Mouse (Mus musculus) inflammation-experienced regulatory T-cells, adult 6 months (primary cell): ENCODE measurements around the gene Dusp16. TPM values are rescaled to one million over a fixed set of nuclear protein-coding genes. Genes with fewer than 3 reads are reported as not detected.
"Not testable (repeated sequence)": the region's sequence is repeated elsewhere in the genome, so short reads cannot be mapped to it uniquely, and the experiment has no call there.

Experiments used
- ATAC-seq: one replicate; pipeline ENCODE4 v1.8.0; 2017
- polyA plus RNA-seq, 3 experiments: library from polyadenylated mRNA; unstranded; fragments of 100-300 nt; shearing (Covaris generic); gene quantifications; one replicate each; pipeline ENCODE4 v1.2.1; 2017

Dusp16 gene
- polyA plus RNA-seq, 3 experiments from 2014 or later = 2.8 to 6.3 (median 5.1) TPM

DNA sequence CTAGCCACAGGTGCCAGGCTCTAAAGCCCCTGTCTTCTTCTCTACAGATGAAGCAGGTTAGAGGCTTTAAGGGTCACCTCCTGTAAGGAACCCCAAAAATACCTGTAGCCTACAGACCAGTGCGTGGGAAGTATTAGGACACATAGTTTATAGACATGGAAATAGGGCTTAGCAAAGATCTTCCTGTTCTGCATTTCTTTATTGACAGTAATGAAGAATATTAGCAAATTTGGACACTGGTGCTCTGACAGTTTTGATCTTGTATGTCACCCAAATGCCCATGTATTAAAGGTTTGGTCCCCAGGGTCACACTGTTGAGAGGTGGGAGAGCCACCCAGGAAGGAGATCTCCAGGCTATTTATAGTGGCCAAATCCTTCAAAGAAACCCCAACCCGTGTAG is 95.9 kb downstream of the Dusp16 start:
- no peak for ATAC-seq

DNA sequence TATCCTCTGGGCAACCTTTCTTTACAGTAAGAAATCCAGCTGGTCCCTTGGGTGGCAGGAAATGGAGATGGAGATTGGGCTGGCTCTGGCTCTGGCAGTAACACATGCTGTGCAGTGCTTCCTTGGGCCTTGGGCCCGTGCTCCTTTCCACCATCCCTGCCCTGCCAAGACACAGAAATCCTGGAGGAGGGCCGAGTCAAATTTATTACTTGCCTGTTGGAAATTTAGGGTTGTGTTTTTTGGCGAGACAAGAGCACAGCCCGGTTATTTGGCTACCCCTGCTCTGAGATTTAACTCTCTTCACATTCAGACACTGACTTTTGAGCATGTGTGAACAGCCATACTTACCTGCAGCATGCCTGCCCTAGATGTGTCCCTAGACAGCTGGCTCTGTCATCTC is 96.3 kb downstream of the Dusp16 start:
- no peak for ATAC-seq

DNA sequence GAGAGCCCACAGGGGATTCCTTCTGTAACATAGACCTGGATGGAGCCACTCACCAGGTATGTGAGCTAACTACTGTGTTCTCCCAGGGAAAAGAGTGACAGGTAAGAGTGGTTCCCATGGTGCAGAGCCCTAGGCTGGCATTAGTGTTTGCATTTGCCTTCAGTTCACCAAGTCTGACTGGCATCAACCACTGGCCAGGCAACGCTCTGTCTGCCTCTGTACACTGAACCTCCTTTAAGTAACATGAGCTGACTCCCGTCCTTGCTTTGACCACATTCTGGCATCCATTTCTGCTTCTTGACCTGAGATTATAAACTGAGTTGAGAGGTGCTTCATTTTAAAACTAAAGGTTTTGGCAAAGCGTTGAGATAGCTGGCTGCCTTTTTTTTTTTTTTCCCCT is 96.8 kb downstream of the Dusp16 start:
- ATAC-seq = no peak

DNA sequence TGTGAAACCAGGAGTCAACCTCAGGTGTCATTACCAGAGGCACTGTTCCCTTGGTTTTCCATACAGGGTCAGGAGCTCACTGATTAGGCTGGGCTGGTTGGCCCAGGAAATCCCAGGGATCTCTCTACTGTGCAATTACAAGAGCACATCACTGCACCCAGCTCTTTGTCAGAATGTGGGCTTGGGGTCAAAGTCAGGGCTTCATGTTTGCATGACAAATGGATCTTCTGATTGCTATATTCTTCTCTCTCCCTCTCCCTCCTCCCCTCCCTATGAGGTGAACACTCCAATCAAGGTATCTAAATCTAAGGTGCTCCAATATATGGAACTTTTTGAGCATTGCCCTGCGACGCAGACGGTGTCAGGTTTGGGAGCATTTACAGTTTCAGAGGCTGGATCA is 97.4 kb downstream of the Dusp16 start:
- ATAC-seq = no peak

DNA sequence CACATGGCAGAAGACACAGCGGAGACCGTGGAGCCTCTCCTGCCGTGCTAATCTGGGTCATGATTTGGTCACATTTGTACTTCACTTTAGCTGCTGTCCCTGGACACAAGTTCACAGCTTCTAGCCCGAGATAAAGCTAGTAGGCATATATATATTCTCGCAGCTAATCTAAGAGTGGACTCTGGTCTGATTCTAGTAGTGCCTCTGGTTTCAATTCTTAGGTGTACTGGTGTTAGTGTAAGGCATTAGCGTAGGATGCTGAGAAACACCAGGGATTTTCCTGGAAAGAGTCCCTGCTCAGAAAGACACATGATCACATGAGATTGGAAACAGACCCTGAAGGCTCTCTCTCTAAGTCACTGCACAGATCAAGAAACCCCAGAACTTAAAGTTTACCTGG is 97.9 kb downstream of the Dusp16 start:
- no peak for ATAC-seq

DNA sequence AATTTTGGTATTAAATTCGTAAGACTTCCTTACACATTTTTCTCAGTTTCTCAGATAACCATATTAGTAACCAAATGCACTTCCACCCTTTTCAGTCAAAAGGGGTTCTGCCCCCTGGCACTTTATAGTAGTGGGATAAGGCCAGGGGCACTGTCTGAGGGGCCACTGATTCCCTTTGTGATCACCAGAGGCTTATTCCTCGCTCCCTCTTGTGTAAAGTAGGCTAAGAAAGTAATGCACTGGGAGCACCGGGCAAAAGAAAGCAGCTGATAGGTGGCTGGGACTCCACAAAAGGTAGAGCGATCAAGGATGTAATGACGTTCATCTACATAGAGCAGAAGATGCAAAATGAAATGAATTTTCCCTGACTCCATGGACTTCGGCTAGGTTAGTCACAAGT is 106.9 kb downstream of the Dusp16 start:
- ATAC-seq = no peak

DNA sequence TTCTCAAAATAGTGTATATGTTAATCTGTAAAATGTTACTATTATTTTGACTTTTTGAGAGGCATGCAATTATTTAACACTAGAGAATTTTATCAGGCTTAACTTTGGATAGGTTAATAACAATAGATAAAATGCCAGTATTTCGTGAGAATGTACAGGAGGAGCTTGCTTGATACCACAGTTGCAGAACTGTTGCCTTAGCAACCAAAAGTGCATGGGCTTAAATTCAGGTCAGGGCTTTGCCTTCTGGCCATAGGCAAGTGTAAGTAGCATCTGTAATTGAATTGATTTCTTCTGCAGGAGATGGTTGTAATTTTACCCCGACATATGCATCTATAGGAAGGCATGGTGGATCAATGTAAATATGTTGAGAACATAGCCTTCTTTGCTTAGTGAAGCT is 107.4 kb downstream of the Dusp16 start:
- no peak for ATAC-seq

DNA sequence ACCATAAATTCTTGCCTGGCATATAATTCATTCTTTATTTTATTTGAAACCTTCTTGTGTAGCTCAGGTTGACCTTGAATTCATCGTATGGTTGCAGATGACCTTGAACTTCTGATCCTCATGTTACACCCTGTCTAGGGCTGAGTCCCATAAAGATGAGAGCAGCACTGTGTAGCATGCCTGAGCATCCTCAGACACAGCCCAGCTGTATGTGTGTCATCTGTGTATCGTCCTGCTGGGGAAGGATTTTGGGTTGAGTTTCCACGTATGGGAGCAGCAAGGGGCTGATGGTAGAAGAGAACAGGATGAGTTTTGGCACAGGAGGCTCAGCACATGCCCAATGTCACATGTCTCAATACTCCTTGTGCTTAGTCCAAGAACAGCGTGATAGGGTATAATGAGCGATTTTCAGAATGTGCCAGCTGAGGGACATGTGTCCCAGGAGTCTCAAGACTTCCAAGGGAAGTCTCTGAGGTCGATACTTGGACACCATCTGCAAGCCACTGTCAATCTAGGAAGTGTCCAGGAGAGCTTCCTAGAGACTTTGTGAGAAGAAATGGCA is 108.0 kb downstream of the Dusp16 start:
- no peak for ATAC-seq

DNA sequence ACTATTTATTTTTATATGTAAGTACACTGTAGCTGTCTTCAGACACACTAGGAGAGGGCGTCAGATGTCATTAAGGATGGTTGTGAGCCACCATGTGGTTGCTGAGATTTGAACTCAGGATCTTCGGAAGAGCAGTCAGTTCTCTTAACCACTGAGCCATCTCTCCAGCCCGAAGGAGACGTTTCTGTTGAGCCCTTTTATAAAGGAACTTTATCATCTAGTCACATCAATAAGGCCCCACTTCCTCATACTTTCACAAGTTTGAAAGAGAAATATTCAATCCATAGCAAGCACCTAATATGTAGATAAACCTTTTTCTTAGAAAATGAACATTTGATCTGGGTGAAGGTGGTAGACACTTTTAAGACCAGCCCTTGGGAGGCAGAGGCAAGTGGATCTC is 113.1 kb downstream of the Dusp16 start:
- not testable (repeated sequence) for ATAC-seq

DNA sequence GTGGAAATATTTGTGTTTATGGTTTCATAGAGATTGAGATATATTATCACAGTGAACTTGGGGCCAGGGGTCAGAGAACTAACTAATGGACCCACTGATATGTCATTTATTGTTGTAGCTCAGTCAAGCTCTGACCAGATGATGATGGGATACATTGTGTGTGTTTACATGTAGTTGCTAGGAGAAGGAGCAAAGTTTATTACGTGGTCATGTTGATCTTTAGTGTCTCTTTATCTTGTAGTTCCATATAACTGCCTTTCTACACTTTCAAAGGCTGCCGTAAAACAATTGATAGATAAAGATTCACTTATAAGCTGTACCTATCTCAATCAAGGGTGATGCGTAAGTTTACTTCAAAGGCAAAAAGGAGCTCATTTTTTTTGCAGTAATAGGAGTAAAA is 114.4 kb downstream of the Dusp16 start:
- no peak for ATAC-seq

DNA sequence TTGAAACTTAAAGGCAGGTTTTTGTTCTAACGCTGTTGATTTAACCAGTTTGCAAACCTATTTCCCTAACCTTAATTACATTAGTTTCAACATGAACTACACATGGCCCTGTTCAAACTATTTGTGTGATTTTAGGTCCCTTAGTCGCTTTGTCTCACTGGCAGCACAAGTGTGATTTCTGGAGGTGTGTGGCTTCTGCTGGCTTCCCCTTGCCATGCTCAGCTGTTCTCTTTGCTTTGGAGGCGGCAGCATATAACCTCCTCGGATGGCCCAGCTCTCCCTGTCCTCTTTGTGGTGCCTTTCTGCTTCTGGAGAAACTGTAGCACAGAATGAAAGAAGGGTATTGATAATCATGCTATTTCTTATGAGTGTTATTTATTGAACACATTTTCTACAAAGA is 114.9 kb downstream of the Dusp16 start:
- no peak for ATAC-seq

DNA sequence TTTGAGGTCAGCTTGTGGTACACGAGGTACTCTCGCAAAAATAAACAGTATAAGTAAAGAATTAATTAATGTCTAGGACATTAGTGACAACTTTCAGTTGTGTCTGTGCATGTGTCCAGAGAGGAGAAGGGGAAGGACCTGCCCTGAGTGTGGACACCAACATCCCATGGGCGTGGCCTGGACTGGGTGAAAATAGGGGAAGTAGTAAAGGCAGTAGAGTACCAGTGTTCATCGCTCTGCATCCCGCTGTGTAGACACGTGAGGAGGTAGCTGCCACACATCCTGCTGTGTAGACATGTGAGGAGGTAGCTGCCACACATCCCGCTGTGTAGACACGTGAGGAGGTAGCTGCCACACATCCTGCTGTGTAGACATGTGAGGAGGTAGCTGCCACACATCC is 118.7 kb downstream of the Dusp16 start:
- not testable (repeated sequence) for ATAC-seq

DNA sequence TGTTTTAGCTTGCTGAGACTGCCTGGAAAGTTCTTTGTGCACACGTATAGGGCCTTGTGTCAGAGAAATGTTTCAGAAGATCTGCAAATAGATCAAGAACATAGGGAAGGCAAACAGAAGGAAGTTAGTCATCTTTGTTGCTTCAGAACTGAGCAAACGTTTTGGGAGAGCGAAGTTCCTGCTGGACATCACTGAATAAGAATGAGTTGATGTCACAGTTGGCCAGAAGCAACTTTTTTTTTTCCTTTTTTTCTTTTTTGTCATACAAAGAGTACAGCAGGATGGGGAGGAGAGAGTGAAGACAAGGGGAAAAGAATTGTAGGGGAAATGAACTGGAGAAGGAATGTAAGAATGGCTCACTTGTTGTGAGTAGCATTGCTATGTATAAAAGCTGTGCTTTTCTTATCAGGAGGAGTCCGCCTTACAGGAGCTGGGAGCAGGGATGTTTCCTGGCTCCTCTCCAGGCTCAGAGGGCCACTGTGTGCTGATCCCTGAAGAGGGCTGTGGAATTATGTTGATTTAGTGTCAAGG is 121.5 kb downstream of the Dusp16 start:
- ATAC-seq = no peak

DNA sequence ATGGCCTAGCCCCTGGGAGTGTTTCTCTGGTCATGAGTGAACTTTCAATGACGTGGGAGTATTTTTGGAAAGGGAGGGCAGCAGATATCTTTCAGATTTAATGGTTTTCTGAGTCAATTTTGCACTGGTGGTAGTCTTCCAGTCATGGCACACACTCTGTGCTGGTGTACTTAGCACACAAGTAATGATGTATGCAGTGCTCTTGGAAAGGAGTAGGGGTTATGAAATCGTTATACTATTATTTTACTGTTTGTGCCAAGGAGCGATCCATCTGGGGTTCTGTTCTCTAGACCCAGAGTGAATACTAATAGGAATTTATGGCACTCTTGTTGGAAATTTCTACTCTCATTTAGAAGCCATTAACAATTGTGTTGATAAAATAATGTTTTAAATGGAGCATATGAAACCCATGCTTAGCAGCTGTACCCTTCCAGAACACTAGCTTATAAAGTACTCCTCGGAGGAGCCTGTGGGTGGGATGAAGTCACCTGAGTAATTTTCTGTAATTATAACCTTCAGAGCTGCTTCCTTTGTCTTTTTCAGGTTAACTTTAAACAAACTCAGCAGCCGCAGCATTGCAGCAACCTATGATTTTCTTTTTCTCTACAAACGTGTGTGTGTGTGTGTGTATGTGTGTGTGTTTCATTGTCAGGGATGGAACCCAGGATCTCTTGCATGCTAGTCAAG is 123.1 kb downstream of the Dusp16 start:
- ATAC-seq = no peak

DNA sequence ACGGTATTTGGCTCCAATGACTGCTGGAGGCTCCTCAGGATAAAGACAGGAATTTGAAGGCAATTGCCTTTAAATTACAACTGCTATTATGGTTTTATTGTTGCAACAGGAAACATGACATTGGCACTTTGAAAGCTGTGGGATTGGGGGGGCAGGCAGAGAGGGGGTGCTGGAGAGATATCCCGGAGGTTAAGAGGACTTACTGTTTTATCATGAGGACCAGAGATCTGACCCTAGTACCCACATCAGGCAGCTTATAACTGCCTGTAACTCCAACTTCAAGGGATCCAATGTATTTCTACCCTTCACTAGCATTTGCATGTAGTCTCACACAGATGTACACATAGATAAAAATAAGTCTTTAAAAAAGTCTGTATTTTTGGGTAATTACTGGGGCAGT is 123.9 kb downstream of the Dusp16 start:
- ATAC-seq = no peak

DNA sequence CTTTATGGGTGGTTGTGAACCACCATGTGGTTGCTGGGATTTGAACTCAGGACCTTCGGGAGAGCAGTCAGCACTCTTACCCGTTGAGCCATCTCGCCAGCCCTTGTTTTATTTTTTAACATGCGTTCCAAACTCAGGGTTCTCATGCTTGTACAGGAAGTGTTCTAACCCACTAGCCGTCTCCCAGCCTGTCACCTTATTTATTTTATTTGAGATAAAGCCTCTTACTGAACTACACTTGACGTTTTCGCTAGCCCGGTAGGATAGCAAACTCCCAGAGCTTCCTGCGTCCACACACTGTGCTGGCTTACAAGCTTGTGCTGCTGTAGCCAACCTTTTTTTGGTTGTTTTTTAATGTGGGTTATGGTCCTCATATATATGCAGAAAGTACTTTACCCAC is 126.6 kb downstream of the Dusp16 start:
- no peak for ATAC-seq

Other genes with a start within 250 kb of the Dusp16 start
- 10 to 100 TPM in 2 of 3 experiments, 1 to 10 TPM in 1; 3.5 to 14.2 (median 10.1) TPM for gene Lrp6, start 225.7 kb downstream of the Dusp16 start, polyA plus RNA-seq
- gene Mansc1, start 160.1 kb downstream of the Dusp16 start, polyA plus RNA-seq = 10 to 100 TPM in 2 of 3 experiments, 1 to 10 TPM in 1; 5.9 to 12.1 (median 10.6) TPM
- gene Borcs5, start 153.1 kb downstream of the Dusp16 start, polyA plus RNA-seq = 10 to 100 TPM; 11.7 to 19.3 (median 12.6) TPM
- gene Crebl2, start 37.5 kb upstream of the Dusp16 start, polyA plus RNA-seq = 10 to 100 TPM; 20.4 to 46.1 (median 45.3) TPM
- gene Gpr19, start 106.0 kb upstream of the Dusp16 start, polyA plus RNA-seq = 1 to 10 TPM; 5.7 to 9.1 (median 6.8) TPM
- 10 to 100 TPM; 29.4 to 55.7 (median 51.9) TPM for gene Cdkn1b, start 127.8 kb upstream of the Dusp16 start, polyA plus RNA-seq
- under 1 TPM in 2 of 3 experiments, not detected in 1; 0.09 to 0.33 TPM for gene Apold1, start 189.1 kb upstream of the Dusp16 start, polyA plus RNA-seq
- gene Ddx47, start 219.0 kb upstream of the Dusp16 start, polyA plus RNA-seq = 100 to 1,000 TPM; 133 to 189 (median 188) TPM